Mouse (Mus musculus): Measurements from ENCODE around the gene Gm19965. TPM values are rescaled to one million over a fixed set of nuclear protein-coding genes. Genes with fewer than 3 reads are reported as not detected.

Gm19965 gene
- polyA plus RNA-seq (2016; fragmentation: Nextera tagmentation; extraction: Ambion mirVana): not detected in 2 replicates

- no peaks in the 10 kb centered on the region for H3K36me3 ChIP-seq
- DNase-seq (ENCODE audit: low spot score): no peak
- H3K4me1 ChIP-seq: no peaks in the 10 kb centered on the region
- WGBS: 78% methylated on average over 3 of the region's 3 CpGs
- no peak within 1 kb of the TSS for H3K27ac ChIP-seq (replicated peaks)
- no peaks in the 10 kb centered on the region for H3K27me3 ChIP-seq (ENCODE audit: low read depth, poor library complexity, severe bottlenecking)
- no peak within 1 kb of the TSS for H3K4me3 ChIP-seq
- H3K9me3 ChIP-seq (replicated peaks): no peaks in the 10 kb centered on the region
Measured at GRCm38 (mm10) chr1:116802683-116803082, at the start of gene Gm19965. TSS of gene Gm19965 (plus strand) at chr1:116802983.

GRCm38 (mm10) chr1:116782471-116782989 lies 20.3 kb upstream of the Gm19965 start:
- Histone ChIP-seq H3K27me3 (ENCODE audit: low read depth, poor library complexity, severe bottlenecking) (no peaks in the 10 kb centered on the region), H3K4me3 (no peak overlapping the region), H3K9me3 (replicated peaks) (no peaks in the 10 kb centered on the region), H3K4me1 (no peaks in the 10 kb centered on the region), H3K36me3 (no peaks in the 10 kb centered on the region), H3K27ac (replicated peaks) (no peak overlapping the region)
- WGBS: 91% methylated on average over 8 of the region's 8 CpGs
- DNase-seq (ENCODE audit: low spot score): no peak

Data from midbrain, embryonic 10.5 days (tissue).